Mouse (Mus musculus) heart, postnatal 14 days (tissue): ENCODE measurements around the gene Gjc1. TPM values are rescaled to one million over a fixed set of nuclear protein-coding genes. Genes with fewer than 3 reads are reported as not detected.

ENCODE experiments used
- DNase-seq, 2 experiments: peaks; one replicate each; pipeline ENCODE4 v3.0.0; 2021 to 2022
- intact Hi-C: fragments of 180-260 bp; cut with DNase I; formaldehyde crosslinking; loops from one replicate; pipeline ENCODE4 v1.15.1; 2025
- total RNA-seq, 2 experiments: library from RNA; stranded (reverse); gene quantifications; 2 replicates each; pipeline ENCODE4 v1.2.3; 2021

Gjc1 gene
- total RNA-seq, 2 experiments from 2014 or later = 37.7 to 42.6 TPM

GRCm38 (mm10) chr11:102819783-102820385, 384 bp upstream of the Gjc1 start:
- no peak for DNase-seq
- intact Hi-C loops = loop anchor here (2.0 kb wide), 1 partner anchor 45 kb away; no protein-coding TSS in a partner anchor

DNA sequence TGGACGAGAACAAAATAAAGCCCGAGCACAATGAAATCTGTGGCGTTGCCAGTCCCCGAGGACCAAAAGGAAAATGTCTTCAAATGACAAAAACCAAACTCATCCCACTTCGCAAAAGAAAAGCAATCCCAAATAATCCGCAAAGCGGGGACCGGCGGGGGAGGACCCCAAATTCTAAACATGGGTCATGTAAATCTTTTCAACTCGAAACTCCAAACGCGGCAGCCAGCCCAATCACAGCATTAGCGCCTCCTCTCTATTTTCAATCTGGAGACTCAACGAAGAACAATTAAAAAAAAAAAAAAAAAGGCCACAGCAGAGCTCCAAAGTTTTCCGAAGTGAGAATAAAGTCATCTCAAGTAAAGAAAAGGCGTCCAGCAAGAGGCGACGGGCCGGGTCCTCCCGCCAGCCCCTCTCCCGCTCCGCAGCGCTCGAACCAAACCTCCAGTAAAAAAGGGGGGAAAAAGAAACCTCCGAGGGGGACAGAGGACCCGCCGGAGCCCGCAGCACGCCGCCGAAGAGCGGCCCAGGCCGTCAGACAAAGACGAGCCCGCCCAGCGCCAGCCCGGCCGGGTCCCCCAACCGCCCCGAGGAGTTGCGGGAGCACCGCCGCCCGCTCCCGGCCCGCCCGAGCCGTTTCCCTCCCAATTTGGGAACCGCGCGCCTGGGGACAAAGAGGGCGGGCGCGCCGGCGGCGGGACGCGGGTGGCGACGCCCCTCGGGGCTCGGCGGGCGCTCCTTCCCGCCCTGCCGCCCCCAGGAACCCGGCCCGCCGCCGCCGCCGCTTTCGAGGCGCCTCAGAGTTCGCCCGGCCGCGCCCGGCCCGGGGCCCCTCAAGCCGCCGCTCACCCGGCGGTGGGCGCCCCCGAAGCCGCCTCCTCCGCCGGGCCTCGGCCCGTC, 1.1 kb downstream of the Gjc1 start:
- peak; percentile 62 to 69 for DNase-seq
- intact Hi-C loops = loop anchor here (2.0 kb wide), 1 partner anchor 44 kb away; no protein-coding TSS in a partner anchor

DNA sequence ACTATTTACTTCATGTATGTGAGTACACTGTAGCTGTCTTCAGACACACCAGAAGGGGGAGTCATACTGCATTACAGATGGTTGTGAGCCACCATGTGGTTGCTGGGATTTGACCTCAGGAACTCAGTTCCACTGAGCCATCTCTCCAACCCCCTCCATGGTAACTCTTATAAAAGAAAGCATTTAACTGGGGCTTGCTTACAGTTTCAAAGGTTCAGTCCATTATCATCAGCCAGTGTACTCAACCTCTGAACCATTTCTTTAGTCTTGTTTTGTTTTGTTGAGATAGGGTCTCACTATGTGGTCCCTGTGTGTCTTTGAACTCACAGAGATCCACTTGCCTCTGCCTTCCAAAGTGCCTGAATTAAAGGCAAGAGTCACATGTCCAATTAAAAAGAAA, 4.6 kb downstream of the Gjc1 start:
- intact Hi-C loops = no loop called here
- no peak for DNase-seq

DNA sequence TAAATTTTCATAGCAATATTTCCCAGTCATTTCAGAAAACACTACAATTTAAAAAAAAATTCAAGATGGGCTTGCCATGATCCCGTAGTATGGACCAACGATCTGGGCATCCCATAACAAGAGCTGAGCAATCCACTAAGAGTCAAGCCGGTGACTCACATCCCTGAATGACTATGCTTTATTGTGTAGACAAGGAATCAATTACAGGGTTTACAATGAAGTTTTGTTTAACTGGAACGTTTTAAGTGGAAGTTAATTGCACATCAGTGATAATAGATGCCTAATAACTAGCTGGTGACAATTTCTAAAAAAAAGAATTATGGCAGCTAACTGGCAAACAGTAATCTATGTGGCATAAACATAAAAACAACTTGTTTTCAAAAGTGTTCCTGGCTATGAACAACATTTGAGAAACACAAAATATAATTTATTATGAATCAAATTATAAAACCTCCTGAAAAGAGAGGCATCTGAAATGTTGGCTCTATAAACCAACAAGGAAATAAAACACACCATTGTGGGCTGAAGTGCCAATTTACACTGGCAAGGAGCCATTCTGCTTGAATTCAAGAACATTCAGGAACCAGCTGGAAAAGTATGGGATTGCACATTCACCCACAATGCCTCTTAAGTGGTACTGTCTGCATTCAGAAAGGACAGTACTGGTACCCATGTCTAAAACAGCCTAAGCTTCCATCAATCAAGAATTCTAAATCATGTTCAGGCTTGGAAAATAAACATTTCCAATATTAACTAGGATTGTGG, 8.6 kb downstream of the Gjc1 start:
- intact Hi-C loops = no loop called here
- no peak for DNase-seq

- intact Hi-C loops = no loop called here
Observed at GRCm38 (mm10) chr11:102808246-102808645, 11.3 kb downstream of the Gjc1 start.

GRCm38 (mm10) chr11:102803453-102803852, 16.0 kb downstream of the Gjc1 start:
- no peak for DNase-seq
- intact Hi-C loops = no loop called here

More at GRCm38 (mm10) chr11:102808246-102808645, 11.3 kb downstream of the Gjc1 start:
- DNase-seq = no peak

GRCm38 (mm10) chr11:102794157-102794556, 25.3 kb downstream of the Gjc1 start:
- no peak for DNase-seq
- intact Hi-C loops = no loop called here

DNA sequence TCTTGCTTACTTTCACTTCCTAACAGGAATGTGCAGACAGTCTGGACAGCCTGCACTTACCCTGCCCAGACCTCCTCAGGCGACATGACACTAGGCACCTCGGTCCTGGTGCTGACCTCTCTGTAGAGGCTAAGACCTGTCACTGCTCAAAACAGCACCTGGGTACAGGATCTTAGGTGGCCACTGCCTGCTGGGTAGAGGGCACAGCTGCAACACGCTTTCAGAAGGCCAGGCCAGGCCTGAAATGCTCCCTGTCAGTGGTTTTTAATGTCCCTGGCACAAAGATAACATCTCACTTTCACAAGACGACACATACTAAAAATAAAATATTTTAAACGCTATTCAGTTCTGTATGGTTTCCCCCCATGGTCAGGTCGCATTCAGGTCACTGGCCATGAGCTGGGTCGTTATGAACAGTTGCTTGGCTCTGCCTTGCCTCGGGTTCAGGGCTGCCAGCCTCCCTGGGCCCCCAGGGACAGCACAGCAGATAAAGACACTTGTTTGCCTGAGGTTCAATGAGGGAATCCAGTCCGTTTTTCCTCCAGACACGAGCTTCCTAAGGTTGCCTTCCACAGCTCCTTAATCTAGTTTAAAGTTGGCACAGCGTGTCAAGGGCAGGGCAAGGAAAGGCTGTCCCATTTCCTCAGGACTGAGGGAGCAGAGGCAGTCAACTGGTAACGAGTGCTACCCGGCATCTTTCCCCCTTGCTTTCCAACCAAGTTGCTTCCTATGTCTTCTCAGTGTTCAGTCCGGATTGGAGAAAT, 27.6 kb downstream of the Gjc1 start:
- intact Hi-C loops = no loop called here
- no peak for DNase-seq

- intact Hi-C loops = no loop called here
- no peak for DNase-seq
Observed at GRCm38 (mm10) chr11:102787688-102788177, 31.8 kb downstream of the Gjc1 start.

- peak in 1 of 2 experiments; percentile 45 for DNase-seq
- intact Hi-C loops = no loop called here
Observed at GRCm38 (mm10) chr11:102783443-102783842, 36.1 kb downstream of the Gjc1 start.

DNA sequence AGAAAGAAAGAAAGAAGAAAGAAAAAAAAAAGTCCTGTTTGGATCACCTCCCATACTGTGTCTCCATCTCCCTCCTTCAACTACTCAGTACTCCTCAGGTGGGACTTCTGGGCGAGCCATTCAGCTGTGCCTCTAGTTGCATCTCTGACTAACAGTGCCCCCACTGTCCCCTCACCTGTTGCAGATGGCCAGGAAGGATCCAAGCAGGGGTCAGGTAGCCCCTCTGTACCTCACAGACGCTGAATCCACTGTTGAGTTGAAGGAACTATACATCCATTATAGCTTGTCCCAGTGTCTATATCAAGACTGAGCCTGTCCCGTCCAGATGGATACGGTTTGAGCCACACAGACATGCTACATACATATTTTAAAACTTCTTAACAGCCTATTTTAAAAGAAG, 38.0 kb downstream of the Gjc1 start:
- intact Hi-C loops = no loop called here
- DNase-seq = no peak

- intact Hi-C loops = no loop called here
- DNase-seq = no peak
Observed at GRCm38 (mm10) chr11:102780986-102781351, 38.5 kb downstream of the Gjc1 start.

GRCm38 (mm10) chr11:102780271-102780985, 39.1 kb downstream of the Gjc1 start:
- DNase-seq = peak; percentile 46 to 50
- intact Hi-C loops = no loop called here

- DNase-seq = no peak
- intact Hi-C loops = no loop called here
Observed at GRCm38 (mm10) chr11:102779824-102780223, 39.7 kb downstream of the Gjc1 start.

- DNase-seq = no peak
- intact Hi-C loops = no loop called here
Observed at GRCm38 (mm10) chr11:102779081-102779638, 40.3 kb downstream of the Gjc1 start.

DNA sequence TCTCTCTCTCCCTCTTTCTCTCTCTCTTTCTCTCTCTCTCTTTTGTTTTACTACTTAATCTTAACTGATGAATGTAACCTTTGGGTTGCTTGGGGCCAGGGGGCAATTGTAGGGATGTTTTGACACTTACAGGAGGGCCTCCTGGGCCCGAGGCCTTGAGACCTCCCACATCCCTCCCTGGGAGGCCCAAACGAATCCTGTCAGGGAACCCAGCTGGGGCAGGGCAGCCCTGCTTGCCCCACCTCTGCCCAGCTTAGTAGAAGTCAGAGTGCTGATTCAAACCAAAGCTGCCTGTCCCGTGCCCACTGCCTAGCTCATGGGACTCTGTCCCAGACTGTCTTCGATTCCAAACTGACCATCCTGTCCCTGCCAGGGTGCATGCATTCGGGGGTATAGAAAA, 40.9 kb downstream of the Gjc1 start:
- no peak for DNase-seq
- intact Hi-C loops = no loop called here

- DNase-seq = no peak
- intact Hi-C loops = no loop called here
Observed at GRCm38 (mm10) chr11:102778165-102778564, 41.3 kb downstream of the Gjc1 start.

GRCm38 (mm10) chr11:102777598-102777997, 41.9 kb downstream of the Gjc1 start:
- peak; percentile 91 to 93 for DNase-seq
- intact Hi-C loops = no loop called here

GRCm38 (mm10) chr11:102774621-102775141, 44.8 kb downstream of the Gjc1 start:
- intact Hi-C loops = loop anchor here (1.0 to 5.0 kb wide), 4 partner anchors 44 to 218 kb away; partner anchors contain the start of gene Gjc1
- peak; percentile 84 to 85 for DNase-seq
